Mouse (Mus musculus): ENCODE measurements around the gene Dcakd. TPM values are rescaled to one million over a fixed set of nuclear protein-coding genes. Genes with fewer than 3 reads are reported as not detected.
A peak's percentile ranks its signal among the peaks of the same experiment; 100 is the strongest.

Gene Dcakd
- polyA plus RNA-seq, 1 experiment, result 58.3 TPM

DNA sequence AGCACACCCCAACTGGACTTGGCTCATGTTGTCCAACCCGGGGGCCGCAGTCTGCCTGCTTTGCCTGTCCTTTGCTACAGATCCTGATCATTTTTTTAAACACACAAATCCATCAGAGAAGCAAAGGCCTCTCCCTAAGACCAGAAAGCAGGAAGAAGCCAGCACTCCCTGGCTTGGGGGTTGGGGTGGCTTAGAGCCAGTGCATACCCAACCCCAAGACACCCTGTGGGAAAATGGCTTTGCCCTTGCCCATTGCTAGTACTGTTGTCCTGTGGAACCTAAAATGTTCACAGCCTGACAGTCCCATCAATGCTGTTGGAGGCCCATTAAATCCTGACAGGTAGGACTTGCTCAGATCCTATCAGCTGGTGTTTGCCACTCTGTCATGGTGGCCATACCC lies 41.6 kb upstream of the Dcakd start:
- 97% methylated on average over 2 of the region's 2 CpGs for WGBS
- Histone ChIP-seq H3K4me1 (ENCODE audit: control insufficient read depth, insufficient read depth, low read length) (peaks cover 10% of the 10 kb centered on the region), H3K27ac (ENCODE audit: insufficient read depth, low read length) (no peak overlapping the region), H3K4me3 (replicated peaks; ENCODE audit: insufficient read depth, low read depth, low read length) (no peak overlapping the region), H3K27me3 (ENCODE audit: control insufficient read depth, insufficient read depth, low read length) (no peaks in the 10 kb centered on the region)
- TF ChIP-seq POLR2A (IDR thresholded peaks at IDR 0.05; ENCODE audit: borderline replicate concordance, insufficient read depth, low read length), result no peak
- TF ChIP-seq CTCF (IDR thresholded peaks at IDR 0.05; ENCODE audit: borderline replicate concordance, insufficient read depth, low read depth, low read length), result no peak
- no peak for DNase-seq

DNA sequence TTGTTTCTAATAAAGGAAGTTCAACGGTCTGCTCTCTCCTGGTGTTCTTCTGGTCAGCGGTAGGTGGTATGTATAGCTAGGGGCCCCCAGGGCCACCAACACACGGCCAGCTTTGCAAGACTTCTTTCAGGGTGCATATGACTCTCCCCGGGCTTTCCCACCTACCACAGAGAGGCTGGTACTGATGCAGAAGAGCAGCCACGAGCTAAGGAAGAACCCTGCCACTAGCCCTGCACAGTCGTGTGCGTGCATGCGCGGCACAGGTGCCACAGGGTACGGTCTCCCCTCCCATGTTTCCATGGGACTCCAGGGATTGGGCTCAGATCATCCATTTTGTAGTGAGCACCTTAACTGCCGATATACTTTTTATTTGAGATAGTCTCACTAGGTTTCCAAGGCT lies 40.8 kb upstream of the Dcakd start:
- TF ChIP-seq CTCF (IDR thresholded peaks at IDR 0.05; ENCODE audit: borderline replicate concordance, insufficient read depth, low read depth, low read length) (no peak), POLR2A (IDR thresholded peaks at IDR 0.05; ENCODE audit: borderline replicate concordance, insufficient read depth, low read length) (no peak)
- Histone ChIP-seq H3K4me3 (replicated peaks; ENCODE audit: insufficient read depth, low read depth, low read length) (no peak overlapping the region), H3K27me3 (ENCODE audit: control insufficient read depth, insufficient read depth, low read length) (no peaks in the 10 kb centered on the region), H3K27ac (ENCODE audit: insufficient read depth, low read length) (no peak overlapping the region), H3K4me1 (ENCODE audit: control insufficient read depth, insufficient read depth, low read length) (peaks cover 7% of the 10 kb centered on the region)
- DNase-seq, result no peak
- 88% methylated on average over 11 of the region's 11 CpGs for WGBS

DNA sequence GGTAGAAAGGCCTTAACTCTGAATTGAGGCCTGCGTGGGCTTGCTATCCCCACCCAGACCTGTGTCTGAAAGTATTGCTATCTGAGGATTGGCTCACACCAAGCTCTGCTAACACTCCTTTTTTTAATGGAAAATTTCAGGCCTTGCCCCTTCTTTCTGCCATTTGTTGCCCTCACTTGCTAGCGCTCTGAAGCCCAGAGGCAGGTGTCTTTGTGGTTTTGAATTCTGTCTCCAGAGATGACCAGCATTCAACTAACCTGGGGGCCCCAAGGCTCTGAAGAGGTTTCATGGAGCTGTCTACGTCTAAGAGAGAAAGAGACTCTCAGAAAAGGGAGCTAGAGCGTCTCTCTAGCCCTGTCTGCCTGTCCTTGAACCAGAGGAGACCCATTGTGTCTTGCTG lies 40.1 kb upstream of the Dcakd start:
- no peak overlapping the region for H3K27ac ChIP-seq (ENCODE audit: insufficient read depth, low read length)
- TF ChIP-seq POLR2A (IDR thresholded peaks at IDR 0.05; ENCODE audit: borderline replicate concordance, insufficient read depth, low read length), result no peak
- TF ChIP-seq CTCF (IDR thresholded peaks at IDR 0.05; ENCODE audit: borderline replicate concordance, insufficient read depth, low read depth, low read length), result no peak
- WGBS, result 93% methylated on average over 4 of the region's 4 CpGs
- no peak for DNase-seq
- peaks cover 7% of the 10 kb centered on the region for H3K4me1 ChIP-seq (ENCODE audit: control insufficient read depth, insufficient read depth, low read length)
- H3K4me3 ChIP-seq (replicated peaks; ENCODE audit: insufficient read depth, low read depth, low read length), result no peak overlapping the region
- H3K27me3 ChIP-seq (ENCODE audit: control insufficient read depth, insufficient read depth, low read length), result no peaks in the 10 kb centered on the region

DNA sequence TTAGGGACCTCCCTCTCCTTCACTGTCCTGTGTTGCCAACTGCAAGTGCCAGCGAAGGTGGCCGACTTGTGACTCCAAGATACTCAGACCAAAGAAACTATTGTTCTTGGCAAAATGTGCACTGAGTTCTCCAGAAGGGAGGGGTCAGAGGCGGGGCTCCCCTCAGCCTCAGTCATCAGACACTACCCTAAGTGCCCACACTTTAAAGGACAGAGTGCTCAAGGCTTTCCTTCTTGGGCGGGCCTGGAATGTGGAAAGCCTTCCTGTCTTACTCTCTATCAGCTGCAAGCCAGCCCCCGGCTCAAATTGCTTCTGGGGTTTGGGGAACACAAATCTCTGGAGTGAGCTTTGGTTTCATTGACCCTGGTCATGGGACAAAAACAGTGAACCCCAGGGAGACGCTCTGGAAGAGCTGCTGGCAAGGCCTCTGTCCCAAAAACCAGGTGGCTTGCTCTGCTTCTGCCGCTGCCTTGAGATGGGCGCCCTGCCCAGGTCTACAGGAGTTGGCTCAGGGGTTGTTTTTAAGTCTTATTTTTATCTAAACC lies 39.4 kb upstream of the Dcakd start:
- H3K27ac ChIP-seq (ENCODE audit: insufficient read depth, low read length), result no peak overlapping the region; the same call in 1 of the 2 replicates
- DNase-seq, result peak; percentile 39 to 45

DNA sequence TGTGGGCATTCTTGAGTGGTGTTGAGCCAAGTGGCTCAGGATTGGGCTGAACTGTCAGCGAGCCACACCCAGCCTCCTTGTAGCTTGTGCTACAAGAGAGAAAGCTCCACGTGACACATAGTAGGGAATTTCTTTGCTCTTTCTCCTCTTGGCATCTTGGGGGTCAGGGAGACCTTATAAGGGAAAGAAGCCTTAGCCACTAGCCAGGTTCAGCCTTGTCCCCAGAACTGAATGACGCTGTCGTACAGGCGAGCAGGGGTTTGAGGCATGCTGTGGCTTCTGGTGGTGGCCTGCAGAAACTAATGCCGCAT lies 38.9 kb upstream of the Dcakd start:
- Histone ChIP-seq H3K27me3 (ENCODE audit: control insufficient read depth, insufficient read depth, low read length) (no peaks in the 10 kb centered on the region), H3K4me1 (ENCODE audit: control insufficient read depth, insufficient read depth, low read length) (peaks cover 7% of the 10 kb centered on the region), H3K27ac (ENCODE audit: insufficient read depth, low read length) (no peak overlapping the region), H3K4me3 (replicated peaks; ENCODE audit: insufficient read depth, low read depth, low read length) (no peak overlapping the region)
- WGBS, result 93% methylated on average over 6 of the region's 6 CpGs
- no peak for DNase-seq
- TF ChIP-seq POLR2A (IDR thresholded peaks at IDR 0.05; ENCODE audit: borderline replicate concordance, insufficient read depth, low read length) (no peak), CTCF (IDR thresholded peaks at IDR 0.05; ENCODE audit: borderline replicate concordance, insufficient read depth, low read depth, low read length) (no peak)

More for the DNA sequence above, 39.4 kb upstream of the Dcakd start:
- no peak for TF ChIP-seq POLR2A (IDR thresholded peaks at IDR 0.05; ENCODE audit: borderline replicate concordance, insufficient read depth, low read length)
- TF ChIP-seq CTCF (IDR thresholded peaks at IDR 0.05; ENCODE audit: borderline replicate concordance, insufficient read depth, low read depth, low read length), result no peak
- H3K4me3 ChIP-seq (replicated peaks; ENCODE audit: insufficient read depth, low read depth, low read length), result no peak overlapping the region
- H3K4me1 ChIP-seq (ENCODE audit: control insufficient read depth, insufficient read depth, low read length), result peaks cover 7% of the 10 kb centered on the region
- WGBS, result 43% methylated on average over 8 of the region's 8 CpGs
- H3K27me3 ChIP-seq (ENCODE audit: control insufficient read depth, insufficient read depth, low read length), result no peaks in the 10 kb centered on the region

DNA sequence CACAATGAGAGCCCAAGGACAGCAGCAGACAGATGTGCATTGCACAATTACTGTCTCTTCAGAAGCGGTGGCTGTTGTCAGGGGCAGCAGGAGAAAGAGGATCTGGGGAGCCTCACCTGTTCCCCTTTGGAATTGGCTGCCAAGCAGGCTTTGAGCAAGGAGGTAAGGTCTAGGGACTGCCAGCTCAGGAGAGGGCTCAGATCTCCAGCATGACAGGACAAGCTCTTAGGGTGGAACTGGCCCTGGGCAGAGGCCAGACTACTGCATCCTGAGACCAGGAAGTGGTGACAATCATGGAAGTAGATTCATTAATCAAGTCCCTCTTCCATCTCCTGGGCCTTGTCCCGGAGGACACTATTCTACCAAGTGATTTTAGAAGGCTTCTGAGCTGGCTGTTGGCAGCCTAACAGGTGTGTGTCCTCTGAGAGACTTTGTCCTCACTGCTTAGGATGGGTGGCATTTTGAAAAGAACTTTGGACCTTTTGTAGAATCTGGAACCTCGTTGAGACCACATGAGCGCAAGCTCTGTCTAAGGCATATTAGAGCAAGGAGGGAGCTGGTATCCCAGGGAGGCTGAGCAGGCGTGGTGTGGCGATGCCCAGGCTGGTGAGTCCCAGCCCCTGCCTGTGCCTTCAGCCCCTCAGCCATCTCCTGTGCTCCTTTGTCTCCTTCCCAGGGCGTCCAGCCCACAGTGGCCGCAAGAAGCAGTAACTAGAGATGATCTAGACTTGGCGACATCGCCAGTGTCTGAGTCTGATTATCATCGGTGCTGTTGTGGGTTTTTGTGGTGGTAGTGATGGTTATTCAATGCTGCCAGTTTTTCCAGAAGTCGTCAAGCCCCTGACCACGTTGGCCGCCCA lies 38.3 kb upstream of the Dcakd start:
- DNase-seq, result no peak
- WGBS, result 89% methylated on average over 14 of the region's 14 CpGs
- Histone ChIP-seq H3K27ac (ENCODE audit: insufficient read depth, low read length) (no peak overlapping the region), H3K4me3 (replicated peaks; ENCODE audit: insufficient read depth, low read depth, low read length) (no peak overlapping the region), H3K4me1 (ENCODE audit: control insufficient read depth, insufficient read depth, low read length) (peaks cover 7% of the 10 kb centered on the region), H3K27me3 (ENCODE audit: control insufficient read depth, insufficient read depth, low read length) (no peaks in the 10 kb centered on the region)
- TF ChIP-seq CTCF (IDR thresholded peaks at IDR 0.05; ENCODE audit: borderline replicate concordance, insufficient read depth, low read depth, low read length), result no peak
- no peak for TF ChIP-seq POLR2A (IDR thresholded peaks at IDR 0.05; ENCODE audit: borderline replicate concordance, insufficient read depth, low read length)

DNA sequence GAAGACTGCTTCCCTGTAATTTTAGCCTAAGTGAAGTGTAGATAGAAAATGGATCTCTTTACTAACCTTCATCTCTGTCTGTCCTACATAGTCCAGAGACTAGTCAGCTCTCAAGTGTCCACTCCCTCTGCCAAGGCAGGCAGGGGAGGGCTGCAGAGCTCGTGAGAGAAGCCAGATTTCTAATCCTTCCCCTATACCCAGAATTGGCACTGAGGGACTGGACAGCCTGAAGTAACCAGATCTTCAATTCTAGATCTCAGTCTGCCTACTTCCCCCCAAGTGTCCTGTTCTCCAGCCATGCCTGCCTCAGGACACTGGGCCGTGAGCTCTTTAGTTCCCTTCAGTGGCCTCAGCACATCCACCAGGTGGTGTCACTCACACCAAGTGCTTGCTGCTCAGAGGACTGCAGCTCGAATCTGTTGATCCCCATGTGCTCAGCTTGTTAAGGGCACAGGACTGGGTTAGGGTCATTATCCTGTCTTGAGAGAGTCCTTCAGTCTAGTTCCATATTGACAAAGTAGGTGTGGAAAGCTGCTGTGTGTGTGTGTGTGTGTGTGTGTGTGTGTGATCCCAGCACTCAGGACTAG lies 30.5 kb upstream of the Dcakd start:
- WGBS, result 41% methylated on average over 3 of the region's 3 CpGs
- H3K27ac ChIP-seq (ENCODE audit: insufficient read depth, low read length), result no peak overlapping the region
- DNase-seq, result no peak
- no peak overlapping the region for H3K4me3 ChIP-seq (replicated peaks; ENCODE audit: insufficient read depth, low read depth, low read length)
- H3K4me1 ChIP-seq (ENCODE audit: control insufficient read depth, insufficient read depth, low read length), result no peaks in the 10 kb centered on the region
- no peaks in the 10 kb centered on the region for H3K27me3 ChIP-seq (ENCODE audit: control insufficient read depth, insufficient read depth, low read length)
- TF ChIP-seq POLR2A (IDR thresholded peaks at IDR 0.05; ENCODE audit: borderline replicate concordance, insufficient read depth, low read length), result no peak
- no peak for TF ChIP-seq CTCF (IDR thresholded peaks at IDR 0.05; ENCODE audit: borderline replicate concordance, insufficient read depth, low read depth, low read length)

DNA sequence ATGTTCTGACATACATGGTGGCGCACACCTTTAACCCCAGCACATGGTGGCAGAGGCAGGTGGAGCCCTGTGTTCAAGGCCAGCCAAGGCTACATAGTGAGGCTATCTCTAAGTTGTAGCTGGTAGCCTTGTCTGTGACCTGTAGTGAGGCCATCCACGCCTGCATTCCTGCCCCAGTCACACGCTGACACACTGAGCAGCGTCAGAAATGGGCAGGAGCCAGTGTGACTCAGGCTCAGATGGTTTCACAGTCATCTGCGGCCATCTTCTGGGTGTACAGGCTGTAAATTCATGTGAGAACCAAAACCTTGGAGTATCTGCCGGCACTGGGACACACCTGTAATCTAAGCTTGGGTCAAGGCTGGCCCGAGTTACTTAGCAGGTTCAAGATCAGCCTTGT lies 28.5 kb upstream of the Dcakd start:
- Histone ChIP-seq H3K4me3 (replicated peaks; ENCODE audit: insufficient read depth, low read depth, low read length) (no peak overlapping the region), H3K27ac (ENCODE audit: insufficient read depth, low read length) (no peak overlapping the region), H3K4me1 (ENCODE audit: control insufficient read depth, insufficient read depth, low read length) (no peaks in the 10 kb centered on the region), H3K27me3 (ENCODE audit: control insufficient read depth, insufficient read depth, low read length) (no peaks in the 10 kb centered on the region)
- TF ChIP-seq CTCF (IDR thresholded peaks at IDR 0.05; ENCODE audit: borderline replicate concordance, insufficient read depth, low read depth, low read length) (no peak), POLR2A (IDR thresholded peaks at IDR 0.05; ENCODE audit: borderline replicate concordance, insufficient read depth, low read length) (no peak)
- DNase-seq, result no peak
- WGBS, result 96% methylated on average over 7 of the region's 7 CpGs

All from cerebellum, adult 2 months (tissue).